Mouse (Mus musculus) heart, embryonic 13.5 days (tissue): ENCODE results near the gene Fam189a1. TPM values are rescaled to one million over a fixed set of nuclear protein-coding genes. Genes with fewer than 3 reads are reported as not detected.

Experiments
- ATAC-seq: fragments of 200-750 bp; cut with Nextera tagmentation; 2 replicates; pipeline ENCODE4 v1.8.0; 2017; ENCODE audit warnings: moderate TSS enrichment; ENCODE audit not compliant: insufficient number of reproducible peaks, low FRiP score, low TSS enrichment; ENCODE audit errors: extremely low read depth
- H3K27ac ChIP-seq: fragments of 300-500 bp; sonication (generic); replicated peaks from 2 replicates; pipeline ENCODE4 v1.5.1; 2015; ENCODE audit warnings: moderate library complexity, mild to moderate bottlenecking, inconsistent platforms
- H3K27me3 ChIP-seq: fragments of 300-500 bp; sonication (generic); replicated peaks from 2 replicates; pipeline ENCODE4 v1.6.1; 2015; ENCODE audit warnings: mild to moderate bottlenecking, inconsistent platforms
- H3K36me3 ChIP-seq: fragments of 300-500 bp; sonication (generic); 2 replicates; pipeline ENCODE4 v1.6.1; 2015; ENCODE audit warnings: mild to moderate bottlenecking, inconsistent platforms
- H3K4me1 ChIP-seq: fragments of 300-500 bp; sonication (generic); 2 replicates; pipeline ENCODE4 v1.6.1; 2015; ENCODE audit warnings: inconsistent platforms
- H3K4me2 ChIP-seq: fragments of 300-500 bp; sonication (generic); 2 replicates; pipeline ENCODE4 v1.6.1; 2015; ENCODE audit warnings: inconsistent platforms, mild to moderate bottlenecking, moderate library complexity
- H3K4me3 ChIP-seq: fragments of 300-500 bp; sonication (generic); 2 replicates; pipeline ENCODE4 v1.5.1; 2015; ENCODE audit warnings: moderate library complexity, mild to moderate bottlenecking, inconsistent platforms
- H3K9ac ChIP-seq: fragments of 300-500 bp; sonication (generic); 2 replicates; pipeline ENCODE4 v1.6.1; 2015; ENCODE audit warnings: inconsistent platforms, mild to moderate bottlenecking, moderate library complexity
- H3K9me3 ChIP-seq: fragments of 300-500 bp; sonication (generic); 2 replicates; pipeline ENCODE4 v1.6.1; 2016; ENCODE audit warnings: inconsistent platforms
- WGBS: fragments of 180-500 bp; shearing (Covaris S2); methylation state at CpG from one replicate; pipeline ENCODE4 v1.1.7; 2015; ENCODE audit warnings: mixed read lengths; 5-methylcytosine and 5-hydroxymethylcytosine counted together
- polyA plus RNA-seq: library from polyadenylated mRNA; unstranded; fragments of >200 nt; fragmentation: Nextera tagmentation; extraction: Ambion mirVana; gene quantifications from 2 replicates; pipeline ENCODE4 v1.2.1, GENCODE M21; 2015

Fam189a1 gene
- polyA plus RNA-seq, 1 experiment from 2014 or later: 0.32 TPM

DNA sequence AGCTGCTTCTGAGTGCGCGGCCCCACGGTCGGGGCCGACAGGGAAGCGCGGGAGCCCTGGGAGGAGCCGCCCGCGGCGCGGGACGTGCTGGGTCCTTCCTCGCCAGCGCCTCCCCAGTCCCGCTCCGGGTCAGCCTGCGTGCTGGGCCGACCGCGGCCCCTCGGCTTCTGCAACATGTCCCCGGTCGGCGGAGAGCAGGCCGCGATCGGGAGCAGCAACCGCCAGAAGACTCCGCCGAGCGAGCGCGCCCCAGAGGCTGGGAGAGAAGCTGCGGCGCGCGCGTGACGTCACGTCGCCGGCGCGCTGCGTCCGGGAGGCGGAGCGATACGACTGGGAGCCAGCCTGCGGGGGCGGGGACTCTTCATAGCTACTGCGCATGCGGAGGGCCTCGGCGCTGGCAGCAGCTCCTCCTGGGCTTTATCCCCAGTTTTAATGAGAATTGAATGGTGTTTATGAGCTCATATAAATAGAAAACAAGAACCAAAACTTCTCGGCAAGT is 283.6 kb downstream of the Fam189a1 start, which contains the start of gene Nsmce3:
Gene Nsmce3 (minus strand): TSS at position 255 of the 499 bp plus-strand sequence.
- peaks cover 8% of the 10 kb centered on the region; the same call in 1 of the 2 replicates for H3K36me3 ChIP-seq
- peaks cover 19% of the 10 kb centered on the region for H3K4me1 ChIP-seq
- H3K4me2 ChIP-seq: peak within 1 kb of the TSS; percentile 96
- peak; percentile 95 for ATAC-seq
- H3K27ac ChIP-seq: peak within 1 kb of the TSS; percentile 96
- H3K9me3 ChIP-seq: no peaks in the 10 kb centered on the region
- H3K9ac ChIP-seq: peak within 1 kb of the TSS; percentile 97
- peak within 1 kb of the TSS; percentile 96 for H3K4me3 ChIP-seq
- under 1% methylated on average over 47 of the region's 57 CpGs for WGBS
- H3K27me3 ChIP-seq: peaks cover 8% of the 10 kb centered on the region

- H3K27ac ChIP-seq: peak overlapping the region; percentile 96
- peaks cover 19% of the 10 kb centered on the region for H3K4me1 ChIP-seq
- peaks cover 8% of the 10 kb centered on the region; the same call in 1 of the 2 replicates for H3K36me3 ChIP-seq
- H3K4me3 ChIP-seq: peak overlapping the region; percentile 96
- H3K9me3 ChIP-seq: no peaks in the 10 kb centered on the region
- 0 out of 2 replicates have a peak, but pooled peaks have one; percentile 8 for ATAC-seq
- H3K9ac ChIP-seq: peak overlapping the region; percentile 97
- WGBS: 2% methylated on average over 33 of the region's 33 CpGs
- H3K4me2 ChIP-seq: peak overlapping the region; percentile 96
- H3K27me3 ChIP-seq: peaks cover 3% of the 10 kb centered on the region
Measured at GRCm38 (mm10) chr7:64871987-64872742, 284.2 kb downstream of the Fam189a1 start.

GRCm38 (mm10) chr7:64869549-64870065 is 286.8 kb downstream of the Fam189a1 start:
- Histone ChIP-seq H3K4me2 (no peak overlapping the region), H3K27ac (no peak overlapping the region), H3K4me3 (no peak overlapping the region), H3K36me3 (peaks cover 8% of the 10 kb centered on the region; the same call in 1 of the 2 replicates), H3K4me1 (peaks cover 19% of the 10 kb centered on the region), H3K27me3 (no peaks in the 10 kb centered on the region), H3K9ac (no peak overlapping the region), H3K9me3 (no peaks in the 10 kb centered on the region)
- no peak for ATAC-seq
- WGBS: 79% methylated on average over 6 of the region's 6 CpGs

GRCm38 (mm10) chr7:64863538-64863937 is 292.8 kb downstream of the Fam189a1 start:
- Histone ChIP-seq H3K9me3 (no peaks in the 10 kb centered on the region), H3K9ac (no peak overlapping the region), H3K4me2 (no peak overlapping the region), H3K27ac (no peak overlapping the region), H3K4me1 (no peaks in the 10 kb centered on the region), H3K27me3 (no peaks in the 10 kb centered on the region), H3K36me3 (no peaks in the 10 kb centered on the region), H3K4me3 (no peak overlapping the region)
- 72% methylated on average over 3 of the region's 3 CpGs for WGBS
- ATAC-seq: no peak

DNA sequence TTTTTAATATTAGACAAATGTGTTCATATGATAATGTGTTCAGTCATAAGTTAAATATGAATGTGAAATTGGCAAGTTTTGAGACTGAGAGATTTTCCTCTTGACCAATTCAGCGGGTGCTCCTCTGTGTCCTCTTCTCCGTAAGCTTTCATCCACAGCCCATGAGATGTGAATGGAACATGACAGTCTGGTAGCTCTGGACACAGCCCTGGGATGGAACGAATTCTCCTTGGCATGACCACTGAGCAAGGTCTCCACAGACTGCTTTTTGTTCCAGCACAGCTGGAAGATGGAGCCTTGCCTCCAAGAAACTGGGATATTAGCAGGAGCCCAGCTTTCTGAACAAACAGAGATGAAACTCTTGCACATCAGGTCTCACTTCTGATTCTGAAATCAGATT is 293.4 kb downstream of the Fam189a1 start:
- Histone ChIP-seq H3K27me3 (no peaks in the 10 kb centered on the region), H3K9me3 (no peaks in the 10 kb centered on the region), H3K4me3 (no peak overlapping the region), H3K27ac (no peak overlapping the region), H3K4me1 (no peaks in the 10 kb centered on the region), H3K4me2 (no peak overlapping the region), H3K36me3 (no peaks in the 10 kb centered on the region), H3K9ac (no peak overlapping the region)
- 70% methylated on average over 3 of the region's 3 CpGs for WGBS
- no peak for ATAC-seq

DNA sequence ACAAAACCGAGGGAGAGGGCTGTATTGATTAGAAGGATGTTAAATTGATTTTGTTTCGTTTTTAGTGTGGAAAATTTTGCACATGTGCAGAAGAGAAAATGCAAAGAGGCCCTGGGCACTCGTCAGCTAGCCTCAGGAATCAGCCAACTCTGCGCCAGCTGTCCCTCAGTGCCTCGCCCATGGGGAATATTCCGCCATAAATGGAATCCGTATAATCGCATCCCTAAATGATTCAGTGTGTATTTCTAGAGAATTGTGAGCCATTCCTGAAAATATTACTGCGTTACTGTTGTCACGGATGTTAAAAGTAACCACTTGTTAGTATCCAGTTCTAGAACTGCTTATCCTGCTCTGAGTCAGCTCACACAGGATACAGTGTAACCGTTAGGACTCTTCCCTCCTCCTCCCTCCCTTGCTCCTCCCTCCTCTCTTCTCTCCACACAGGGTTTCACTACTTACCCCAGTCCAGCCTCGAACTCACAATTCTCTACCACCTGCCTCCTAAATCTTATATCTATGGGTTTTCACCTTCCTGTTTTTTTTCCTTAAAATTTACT is 299.8 kb downstream of the Fam189a1 start:
- H3K4me3 ChIP-seq: no peak overlapping the region
- no peak overlapping the region for H3K27ac ChIP-seq
- H3K9ac ChIP-seq: no peak overlapping the region
- no peaks in the 10 kb centered on the region for H3K4me1 ChIP-seq
- no peak overlapping the region for H3K4me2 ChIP-seq
- WGBS: 73% methylated on average over 12 of the region's 12 CpGs
- H3K27me3 ChIP-seq: no peaks in the 10 kb centered on the region
- no peak for ATAC-seq
- H3K36me3 ChIP-seq: no peaks in the 10 kb centered on the region
- no peaks in the 10 kb centered on the region for H3K9me3 ChIP-seq

DNA sequence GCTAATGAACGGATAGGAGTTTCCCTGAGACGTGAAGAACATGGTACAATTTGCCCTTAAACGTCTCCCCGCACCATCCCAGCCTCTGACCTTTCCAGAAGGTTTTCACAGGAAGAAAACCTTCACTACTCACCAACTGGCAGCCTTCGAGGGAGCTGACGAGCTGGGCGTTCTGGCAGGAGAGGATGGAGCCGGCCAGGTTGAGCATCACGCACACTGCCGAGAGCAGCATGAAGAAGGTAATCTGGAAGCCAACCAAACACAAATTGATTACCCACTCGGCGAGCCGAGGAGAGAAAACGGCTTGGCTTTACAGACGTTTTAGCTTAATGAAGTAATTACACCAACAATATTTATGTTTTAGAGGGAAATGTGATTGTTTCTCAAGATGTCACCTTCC is 300.4 kb downstream of the Fam189a1 start:
- 69% methylated on average over 15 of the region's 15 CpGs for whole genome bisulfite sequencing
- Histone ChIP-seq H3K4me1 (no peaks in the 10 kb centered on the region), H3K36me3 (no peaks in the 10 kb centered on the region), H3K9ac (no peak overlapping the region), H3K27ac (no peak overlapping the region), H3K9me3 (no peaks in the 10 kb centered on the region), H3K4me2 (no peak overlapping the region), H3K4me3 (no peak overlapping the region), H3K27me3 (no peaks in the 10 kb centered on the region)
- no peak for ATAC-seq

- Histone ChIP-seq H3K27ac (no peak overlapping the region), H3K36me3 (no peaks in the 10 kb centered on the region), H3K9me3 (no peaks in the 10 kb centered on the region), H3K27me3 (no peaks in the 10 kb centered on the region), H3K4me2 (no peak overlapping the region), H3K9ac (no peak overlapping the region), H3K4me1 (no peaks in the 10 kb centered on the region), H3K4me3 (no peak overlapping the region)
- 88% methylated on average over 5 of the region's 10 CpGs for WGBS
- no peak for ATAC-seq
Measured at GRCm38 (mm10) chr7:64855389-64855927, 300.9 kb downstream of the Fam189a1 start.

- H3K27me3 ChIP-seq: no peaks in the 10 kb centered on the region
- H3K4me1 ChIP-seq: peaks cover 6% of the 10 kb centered on the region; the same call in 1 of the 2 replicates
- H3K9me3 ChIP-seq: no peaks in the 10 kb centered on the region
- ATAC-seq: no peak
- H3K4me3 ChIP-seq: no peak overlapping the region
- H3K36me3 ChIP-seq: no peaks in the 10 kb centered on the region
- WGBS: 19% methylated on average over 3 of the region's 3 CpGs
- no peak overlapping the region for H3K9ac ChIP-seq
- no peak overlapping the region for H3K4me2 ChIP-seq
- H3K27ac ChIP-seq: no peak overlapping the region
Measured at GRCm38 (mm10) chr7:64850791-64851190, 305.6 kb downstream of the Fam189a1 start.

GRCm38 (mm10) chr7:64847366-64847899 is 308.9 kb downstream of the Fam189a1 start:
- Histone ChIP-seq H3K27me3 (no peaks in the 10 kb centered on the region), H3K36me3 (no peaks in the 10 kb centered on the region), H3K9me3 (no peaks in the 10 kb centered on the region), H3K27ac (no peak overlapping the region), H3K4me2 (no peak overlapping the region), H3K4me1 (peaks cover 6% of the 10 kb centered on the region; the same call in 1 of the 2 replicates), H3K9ac (no peak overlapping the region), H3K4me3 (no peak overlapping the region)
- WGBS: 77% methylated on average over 5 of the region's 5 CpGs
- no peak for ATAC-seq

- no peak overlapping the region for H3K27ac ChIP-seq
- no peak overlapping the region for H3K9ac ChIP-seq
- peaks cover 6% of the 10 kb centered on the region; the same call in 1 of the 2 replicates for H3K4me1 ChIP-seq
- ATAC-seq: no peak
- H3K27me3 ChIP-seq: no peaks in the 10 kb centered on the region
- no peaks in the 10 kb centered on the region for H3K36me3 ChIP-seq
- H3K9me3 ChIP-seq: no peaks in the 10 kb centered on the region
- H3K4me3 ChIP-seq: no peak overlapping the region
- H3K4me2 ChIP-seq: no peak overlapping the region
- 59% methylated on average over 3 of the region's 3 CpGs for WGBS
Measured at GRCm38 (mm10) chr7:64846061-64846460, 310.3 kb downstream of the Fam189a1 start.
